In the genomic region with DNA sequence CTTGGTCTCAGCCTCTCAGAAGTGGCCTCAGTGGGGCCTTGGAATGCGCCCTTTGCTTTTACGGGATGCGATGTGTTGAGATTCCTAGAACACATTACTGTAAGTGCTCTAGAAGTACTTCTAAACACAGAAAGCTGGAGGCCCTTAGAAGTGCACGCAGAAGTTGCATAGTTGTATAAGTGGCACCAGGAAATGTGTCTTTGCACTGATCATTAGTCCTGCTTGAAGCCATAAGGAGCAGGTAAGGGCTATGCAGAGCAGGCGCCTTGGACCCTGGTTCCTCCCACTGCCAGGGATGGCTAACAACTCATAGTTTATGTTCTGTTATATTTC, we compare ENCODE assay signal across 13 mouse cellular contexts.
"Had no signal": no experiment of that assay in that cellular context is flagged by ENCODE, and none has a peak within 500 bp of the region (broad histone marks: within the 10 kb centered on the region; RNA-seq: fewer than 3 reads in every experiment).

No protein-coding gene starts in this region.

- H3K36me3 ChIP-seq: neural tube, embryonic 13.5 days; neural tube, embryonic 15.5 days; stomach, embryonic 15.5 days had no signal

- H3K4me3 ChIP-seq: neural tube, embryonic 13.5 days; neural tube, embryonic 15.5 days; stomach, embryonic 15.5 days had no signal

- H3K27me3 ChIP-seq: neural tube, embryonic 13.5 days; neural tube, embryonic 15.5 days; stomach, embryonic 15.5 days had no signal

- DNase-seq: retina, postnatal 1 day; right cerebral cortex, adult 18-20 months; right cerebral cortex, postnatal 14 days; right cerebral cortex, postnatal 25 days; right cerebral cortex, postnatal 4 days; spleen, adult 18-20 months; thymus, adult 18-20 months; thymus, adult 2 months; thymus, postnatal 14 days had no signal

- H3K4me2 ChIP-seq: neural tube, embryonic 13.5 days; neural tube, embryonic 15.5 days; stomach, embryonic 15.5 days had no signal

- H3K27ac ChIP-seq: neural tube, embryonic 13.5 days; neural tube, embryonic 15.5 days; stomach, embryonic 15.5 days; stomach, postnatal 0 days had no signal

- H3K9me3 ChIP-seq: neural tube, embryonic 13.5 days; neural tube, embryonic 15.5 days; stomach, embryonic 15.5 days had no signal

- H3K9ac ChIP-seq: neural tube, embryonic 13.5 days; neural tube, embryonic 15.5 days; stomach, embryonic 15.5 days had no signal
